Mouse (Mus musculus) neutrophil, adult 5-6 weeks (primary cell): Measurements from ENCODE around the gene Ssr1. TPM values are rescaled to one million over a fixed set of nuclear protein-coding genes. Genes with fewer than 3 reads are reported as not detected.

Source experiments
- ATAC-seq: fragments of 151-379, 151-347 bp; 2 replicates; pipeline ENCODE4 v1.8.0; 2017; ENCODE audit warnings: mild to moderate bottlenecking, moderate TSS enrichment; ENCODE audit not compliant: insufficient number of reproducible peaks, poor library complexity, low FRiP score, severe bottlenecking; ENCODE audit errors: extremely low read depth
- total RNA-seq: library from RNA; stranded (forward); fragments of 200-1000 nt; gene quantifications from 2 replicates; pipeline ENCODE4 v1.2.3, GENCODE M21; 2017

Ssr1 gene
- total RNA-seq, 1 experiment from 2014 or later, result 50.6 TPM

- no peak for ATAC-seq
Observed at GRCm38 (mm10) chr13:37989701-37990100, 4.3 kb downstream of the Ssr1 start.

- ATAC-seq, result no peak
Observed at GRCm38 (mm10) chr13:37986166-37986565, 7.9 kb downstream of the Ssr1 start.

- no peak for ATAC-seq
Observed at GRCm38 (mm10) chr13:37981063-37981462, 13.0 kb downstream of the Ssr1 start.

- no peak for ATAC-seq
Observed at GRCm38 (mm10) chr13:37980346-37980745, 13.7 kb downstream of the Ssr1 start.

- ATAC-seq, result no peak
Observed at GRCm38 (mm10) chr13:37979506-37979905, 14.5 kb downstream of the Ssr1 start.

- ATAC-seq, result no peak
Observed at GRCm38 (mm10) chr13:37974731-37975130, 19.3 kb downstream of the Ssr1 start.

GRCm38 (mm10) chr13:37974036-37974435 is 20.0 kb downstream of the Ssr1 start:
- no peak for ATAC-seq

- no peak for ATAC-seq
Observed at GRCm38 (mm10) chr13:37970887-37971530, 23.0 kb downstream of the Ssr1 start.

- no peak for ATAC-seq
Observed at GRCm38 (mm10) chr13:37969988-37970387, 24.0 kb downstream of the Ssr1 start.

GRCm38 (mm10) chr13:37969337-37969736 is 24.7 kb downstream of the Ssr1 start:
- ATAC-seq, result peak; percentile 74

GRCm38 (mm10) chr13:37967565-37967964 is 26.5 kb downstream of the Ssr1 start:
- ATAC-seq, result no peak

- ATAC-seq, result no peak
Observed at GRCm38 (mm10) chr13:37967052-37967437, 27.0 kb downstream of the Ssr1 start.

GRCm38 (mm10) chr13:37966256-37967051 is 27.6 kb downstream of the Ssr1 start:
- no peak for ATAC-seq

- no peak for ATAC-seq
Observed at GRCm38 (mm10) chr13:37965126-37965914, 28.7 kb downstream of the Ssr1 start.

- no peak for ATAC-seq
Observed at GRCm38 (mm10) chr13:37964128-37965087, 29.6 kb downstream of the Ssr1 start.

- ATAC-seq, result peak; percentile 47
Observed at GRCm38 (mm10) chr13:37963354-37964007, 30.5 kb downstream of the Ssr1 start.

GRCm38 (mm10) chr13:37962541-37962940 is 31.5 kb downstream of the Ssr1 start:
- ATAC-seq, result no peak

GRCm38 (mm10) chr13:37959936-37960335 is 34.1 kb downstream of the Ssr1 start:
- no peak for ATAC-seq
